Mouse (Mus musculus) hematopoietic stem cell, adult 5-6 weeks (primary cell): ENCODE data around the gene Lgals4. TPM values are rescaled to one million over a fixed set of nuclear protein-coding genes. Genes with fewer than 3 reads are reported as not detected.

Source experiments
- ATAC-seq, 2 experiments: fragments of 125-278 bp in 1 of 2; replicated peaks in 1 of 2; 2 replicates each; pipeline ENCODE4 v1.8.0; 2016 to 2017; ENCODE audit warnings: inconsistent platforms in 2 of 2, mild to moderate bottlenecking in 2 of 2, moderate number of reproducible peaks in 2 of 2, low read depth in 1 of 2, moderate TSS enrichment in 1 of 2; ENCODE audit not compliant: low FRiP score in 2 of 2, poor library complexity in 2 of 2, severe bottlenecking in 2 of 2, insufficient read depth in 1 of 2, low TSS enrichment in 1 of 2
- total RNA-seq: library from RNA; stranded (forward); fragments of 172-1452, 232-1000 nt; gene quantifications from 2 replicates; pipeline ENCODE4 v1.2.3, GENCODE M21; 2017

Gene Lgals4
- total RNA-seq, 1 experiment from 2014 or later = 16.8 TPM

DNA sequence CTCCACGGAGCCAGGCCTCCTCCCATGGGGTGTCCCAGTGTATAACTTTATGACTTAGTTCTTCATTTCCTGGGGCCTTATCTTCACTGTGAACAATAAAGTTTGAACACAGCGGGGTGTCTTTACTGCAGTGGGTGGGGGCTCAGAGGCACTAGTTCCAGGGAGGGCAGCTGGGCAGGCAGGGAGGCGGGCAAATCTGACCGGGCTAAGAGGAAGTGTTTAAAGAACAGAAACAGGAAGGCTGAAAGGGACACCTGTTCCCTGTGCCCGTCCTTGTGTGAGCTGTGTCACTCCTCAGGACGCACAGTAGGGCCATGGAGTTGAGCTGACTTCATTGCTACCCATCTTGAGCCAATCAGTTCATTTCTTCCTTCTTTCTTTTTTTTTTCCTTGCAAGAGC is 1.5 kb upstream of the Lgals4 start:
- peak; percentile 34 to 53; a peak in 3 of 4 replicates for ATAC-seq

DNA sequence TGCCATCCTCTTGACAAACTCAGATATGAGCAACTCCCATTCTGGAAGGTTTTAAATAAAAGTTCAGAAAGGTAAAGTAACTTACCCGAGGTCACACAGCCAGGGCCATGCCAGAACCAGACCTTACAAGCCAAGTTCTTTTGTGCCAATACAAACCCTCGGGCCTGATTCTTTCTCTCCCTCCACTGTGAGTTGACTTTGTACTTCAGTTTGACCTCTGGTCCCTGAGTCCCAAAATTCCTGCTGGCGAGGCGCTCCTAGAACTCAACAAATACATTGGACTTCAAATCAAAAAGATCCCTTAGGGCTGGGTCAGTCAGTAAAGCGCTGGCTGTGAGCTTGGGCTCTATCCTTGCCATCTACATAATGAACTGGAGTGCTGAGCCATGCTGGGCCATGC is 3.3 kb downstream of the Lgals4 start:
- no peak for ATAC-seq

GRCm38 (mm10) chr7:28838331-28838730 is 4.7 kb downstream of the Lgals4 start:
- ATAC-seq = peak in 1 of 2 experiments; percentile 63; a peak in 2 of 4 replicates

DNA sequence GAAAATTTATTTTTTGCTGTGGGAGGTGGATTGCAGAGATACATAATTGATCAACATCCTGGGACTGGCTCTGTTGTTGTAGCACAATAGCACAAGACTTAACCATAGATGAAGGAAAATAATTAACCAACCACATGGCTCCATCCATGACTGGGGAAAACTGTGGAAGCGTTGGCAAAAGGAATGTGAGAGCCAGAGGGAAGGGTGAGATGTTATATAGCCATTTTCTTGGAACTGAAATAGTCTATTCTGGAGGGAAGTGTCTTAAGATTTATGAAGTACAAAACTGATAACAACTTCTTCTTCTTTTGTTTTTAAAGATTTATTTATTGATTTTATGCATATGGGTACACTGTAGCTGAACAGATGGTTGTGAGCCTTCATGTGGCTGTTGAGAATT is 13.6 kb downstream of the Lgals4 start:
- ATAC-seq = no peak

DNA sequence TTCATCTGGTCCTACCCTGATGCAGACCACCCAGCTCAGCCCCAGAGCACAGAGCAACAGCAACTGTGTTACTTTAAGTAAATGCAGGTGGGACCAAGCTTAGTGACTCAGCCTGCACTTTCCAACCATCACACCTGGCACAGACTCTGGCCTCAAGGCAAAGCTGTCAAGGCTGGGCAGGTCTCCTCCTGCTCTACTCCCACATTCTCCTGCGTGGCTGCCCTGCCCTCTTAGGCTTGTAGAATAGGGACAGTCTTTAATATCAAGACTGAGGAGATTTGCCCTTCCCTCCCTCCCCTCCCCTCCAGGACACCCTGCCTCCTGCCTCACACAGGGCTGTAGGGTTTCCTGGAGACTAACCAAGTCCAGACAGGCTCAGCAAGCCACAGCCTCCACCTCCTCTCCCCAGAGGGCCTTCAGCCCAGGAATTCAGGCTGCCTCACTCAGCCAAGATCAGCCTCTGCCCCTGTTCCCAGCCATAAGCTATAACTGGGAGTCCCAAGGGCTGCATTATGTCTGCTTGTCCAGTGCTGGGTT is 16.1 kb downstream of the Lgals4 start:
- no peak for ATAC-seq

GRCm38 (mm10) chr7:28850642-28851041 is 17.0 kb downstream of the Lgals4 start:
- no peak for ATAC-seq

DNA sequence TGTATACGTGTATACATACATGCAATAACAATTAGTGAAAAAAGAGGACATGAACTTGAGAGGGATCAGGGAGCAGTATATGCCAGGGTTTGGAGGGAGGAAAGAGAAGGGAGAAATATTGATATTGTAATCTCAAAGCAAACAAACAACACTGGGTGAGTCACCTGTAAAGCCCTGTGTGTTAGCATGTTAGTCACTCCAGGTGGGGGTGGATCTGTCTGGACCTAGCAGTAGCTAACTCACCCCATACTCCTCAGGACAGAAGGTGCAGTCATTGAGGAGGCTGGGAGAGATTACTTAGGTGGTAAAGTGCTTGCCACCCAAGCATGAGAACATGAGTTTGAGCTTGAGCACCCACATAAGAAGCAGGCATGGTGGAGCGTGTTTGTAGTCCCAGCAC is 26.3 kb downstream of the Lgals4 start:
- ATAC-seq = no peak

DNA sequence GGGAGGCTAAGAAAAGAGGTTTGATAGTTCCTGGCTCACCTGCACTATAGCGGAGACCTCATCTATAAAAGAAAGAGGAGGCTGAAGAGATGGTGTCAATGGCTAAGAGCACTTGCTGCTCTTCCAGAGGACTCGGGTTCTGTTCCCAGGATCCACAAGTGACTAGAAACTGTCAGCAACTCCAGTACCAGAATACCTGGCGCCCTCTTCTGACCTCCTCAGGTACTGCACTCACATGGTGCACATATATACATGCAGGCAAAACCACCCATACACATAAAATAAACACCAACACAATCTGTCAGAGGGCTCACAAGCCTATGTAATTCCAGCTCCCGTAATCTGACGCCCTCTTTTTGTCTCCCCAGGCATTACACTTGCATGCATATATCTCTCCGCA is 27.2 kb downstream of the Lgals4 start:
- no peak for ATAC-seq

DNA sequence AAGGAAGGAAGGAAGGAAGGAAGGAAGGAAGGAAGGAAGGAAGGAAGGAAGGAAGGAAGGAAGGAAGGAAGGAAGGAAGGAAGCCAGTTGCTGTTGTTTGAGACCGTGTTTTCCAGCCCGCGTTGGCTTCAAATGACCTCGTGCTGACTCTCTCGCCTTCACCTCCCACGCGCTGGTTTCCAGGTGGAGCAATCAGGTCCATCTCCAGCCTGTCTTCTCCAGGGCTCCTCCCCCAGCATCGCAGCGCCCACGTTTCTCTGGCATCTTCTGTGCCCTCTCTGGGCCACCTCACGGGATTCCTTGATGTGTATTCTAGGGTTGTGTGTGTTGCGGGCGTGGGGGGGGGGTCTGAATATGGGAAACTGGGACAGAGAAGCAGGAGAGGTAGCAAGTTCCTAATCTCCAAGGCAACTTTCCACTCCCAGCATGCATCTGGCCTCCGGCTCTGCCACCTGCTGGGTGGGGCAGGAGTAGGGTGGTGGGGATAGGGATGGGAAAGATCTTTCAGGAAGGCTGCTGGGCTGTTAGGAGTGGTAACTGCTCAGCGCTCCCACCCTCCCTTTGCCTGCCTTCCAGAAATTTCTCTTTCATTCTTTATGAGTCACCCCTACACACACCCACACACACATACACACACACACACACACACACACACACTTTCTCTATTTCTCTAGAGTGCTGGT is 29.3 kb downstream of the Lgals4 start:
- ATAC-seq = no peak

GRCm38 (mm10) chr7:28863540-28863939 is 29.9 kb downstream of the Lgals4 start, which contains the start of gene Lgals7:
Gene Lgals7, plus strand, starts transcription at chr7:28863853.
- ATAC-seq = no peak

GRCm38 (mm10) chr7:28864288-28864750 is 30.7 kb downstream of the Lgals4 start:
- ATAC-seq = no peak

GRCm38 (mm10) chr7:28865481-28866300 is 32.0 kb downstream of the Lgals4 start:
- ATAC-seq = peak; percentile 93

DNA sequence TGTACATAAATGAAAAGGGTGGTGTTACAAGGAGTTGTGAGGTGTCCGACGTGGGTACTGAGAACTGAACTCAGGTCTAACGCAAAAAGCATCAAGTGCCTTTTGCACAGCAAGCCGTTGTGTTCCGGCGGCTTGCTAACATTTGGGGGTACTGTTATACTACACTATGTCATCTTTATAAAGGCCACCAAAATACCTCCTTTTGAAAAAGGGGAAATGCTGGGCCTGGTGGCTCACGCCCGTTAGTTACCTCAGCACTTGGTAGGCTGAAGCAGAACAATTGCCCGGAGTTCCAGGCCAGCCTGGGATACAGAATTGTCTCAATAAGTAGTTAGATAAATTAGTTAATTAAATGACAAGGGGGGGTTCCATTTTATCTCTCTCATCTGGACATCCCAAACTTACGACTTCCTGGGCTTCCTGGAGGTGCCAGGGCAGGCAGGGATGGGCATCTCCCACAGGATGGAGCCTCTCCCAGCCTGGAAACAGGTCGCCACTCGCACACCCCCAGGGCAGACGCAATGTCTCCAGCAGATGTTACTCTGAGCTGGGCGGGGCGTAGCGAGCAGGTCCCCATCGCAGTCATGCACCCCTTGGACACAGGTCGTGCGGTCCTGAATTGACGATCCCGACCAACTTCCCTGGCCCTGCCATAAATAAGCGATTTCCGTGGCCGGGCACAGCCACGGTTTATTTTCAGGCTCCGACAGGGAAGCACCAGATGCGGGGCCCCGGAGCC is 33.3 kb downstream of the Lgals4 start:
- no peak for ATAC-seq

- ATAC-seq = peak; percentile 34 to 51; a peak in 2 of 4 replicates
These were observed 34.1 kb downstream of the Lgals4 start for GRCm38 (mm10) chr7:28867508-28868340.

DNA sequence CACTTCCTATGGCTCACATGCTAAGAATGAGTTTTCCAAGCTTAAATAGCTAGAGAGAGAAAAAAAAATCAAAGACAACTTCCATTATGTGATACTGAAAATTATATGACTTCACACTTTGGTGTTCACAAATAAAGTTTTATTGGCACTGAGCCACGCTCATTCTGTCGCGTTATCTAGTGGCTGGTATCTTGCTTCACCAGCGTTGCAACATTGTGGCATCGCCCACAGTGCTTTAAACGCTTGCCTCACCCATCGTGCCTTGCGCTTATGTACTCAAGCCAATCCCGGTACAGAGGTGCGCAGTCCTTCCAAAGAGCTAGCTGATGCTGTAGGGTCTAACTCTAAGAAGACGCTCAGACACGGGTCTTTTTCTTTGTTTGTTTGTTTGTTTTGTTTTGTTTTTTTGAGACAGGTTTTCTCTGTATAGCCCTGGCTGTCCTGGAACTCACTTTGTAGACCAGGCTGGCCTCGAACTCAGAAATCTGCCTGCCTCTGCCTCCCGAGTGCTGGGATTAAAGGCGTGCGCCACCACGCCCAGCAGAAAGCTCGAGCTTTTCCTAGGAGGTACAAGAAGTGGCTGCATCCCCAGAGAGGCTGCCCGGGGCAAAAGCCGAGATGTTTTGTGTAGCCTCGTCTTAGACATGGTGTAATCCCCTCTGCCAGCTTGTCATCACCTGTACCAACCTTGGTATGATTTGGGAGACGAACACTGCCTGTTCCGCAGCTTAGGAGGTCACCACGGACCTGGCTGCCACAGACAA is 37.4 kb downstream of the Lgals4 start:
- ATAC-seq = no peak

- ATAC-seq = no peak
These were observed 40.9 kb downstream of the Lgals4 start for GRCm38 (mm10) chr7:28874565-28874964.
